Mouse (Mus musculus) limb, embryonic 11.5 days (tissue): Measurements from ENCODE around the gene Lilra6. TPM values are rescaled to one million over a fixed set of nuclear protein-coding genes. Genes with fewer than 3 reads are reported as not detected.
"Not testable (repeated sequence)": the region's sequence is repeated elsewhere in the genome, so short reads cannot be mapped to it uniquely, and the experiment has no call there.

Experiments
- ATAC-seq: fragments of 200-750 bp; cut with Nextera tagmentation; 2 replicates; pipeline ENCODE4 v1.8.0; 2017; ENCODE audit warnings: low read depth; ENCODE audit not compliant: insufficient number of reproducible peaks, low FRiP score, low TSS enrichment
- DNase-seq: peaks from one replicate; pipeline ENCODE4 v3.0.0-alpha.2; 2015; ENCODE audit warnings: low spot score
- H3K27ac ChIP-seq: fragments of 300-500 bp; sonication (generic); replicated peaks from 2 replicates; pipeline ENCODE4 v1.5.1; 2014; ENCODE audit warnings: low read depth, mild to moderate bottlenecking, low read length
- H3K27me3 ChIP-seq: fragments of 300-500 bp; sonication (generic); 2 replicates; pipeline ENCODE4 v1.6.1; 2014; ENCODE audit warnings: mild to moderate bottlenecking, low read length, mixed read lengths; ENCODE audit not compliant: control insufficient read depth, insufficient read depth
- H3K36me3 ChIP-seq: fragments of 300-500 bp; sonication (generic); 2 replicates; pipeline ENCODE4 v1.6.1; 2014; ENCODE audit warnings: mild to moderate bottlenecking, low read length, moderate library complexity, mixed read lengths; ENCODE audit not compliant: control insufficient read depth, insufficient read depth
- H3K4me1 ChIP-seq: fragments of 300-500 bp; sonication (generic); 2 replicates; pipeline ENCODE4 v1.6.1; 2014; ENCODE audit warnings: low read length, mixed read lengths; ENCODE audit not compliant: control insufficient read depth, insufficient read depth
- H3K4me2 ChIP-seq: fragments of 300-500 bp; sonication (generic); 2 replicates; pipeline ENCODE4 v1.6.1; 2014; ENCODE audit warnings: low read depth, mild to moderate bottlenecking, moderate library complexity; ENCODE audit not compliant: severe bottlenecking
- H3K4me3 ChIP-seq: fragments of 300-500 bp; sonication (generic); 2 replicates; pipeline ENCODE4 v1.5.1; 2014; ENCODE audit warnings: low read depth, low read length
- H3K9ac ChIP-seq: fragments of 300-500 bp; sonication (generic); 2 replicates; pipeline ENCODE4 v1.6.1; 2014; ENCODE audit warnings: mild to moderate bottlenecking, low read length
- H3K9me3 ChIP-seq: fragments of 300-500 bp; sonication (generic); 2 replicates; pipeline ENCODE4 v1.6.1; 2016; ENCODE audit warnings: low read length; ENCODE audit not compliant: control insufficient read depth
- WGBS: fragments of 180-500 bp; shearing (Covaris S2); extraction: QIAGEN DNeasy Blood & Tissue Kit; methylation state at CpG from one replicate; pipeline ENCODE4 v1.1.7; 2014; 5-methylcytosine and 5-hydroxymethylcytosine counted together
- polyA plus RNA-seq: library from polyadenylated mRNA; unstranded; fragments of >200 nt; fragmentation: Nextera tagmentation; extraction: Ambion mirVana; gene quantifications from 2 replicates; pipeline ENCODE4 v1.2.1, GENCODE M21; 2014

The Lilra6 gene
- polyA plus RNA-seq, 1 experiment from 2014 or later: 0.13 TPM

DNA sequence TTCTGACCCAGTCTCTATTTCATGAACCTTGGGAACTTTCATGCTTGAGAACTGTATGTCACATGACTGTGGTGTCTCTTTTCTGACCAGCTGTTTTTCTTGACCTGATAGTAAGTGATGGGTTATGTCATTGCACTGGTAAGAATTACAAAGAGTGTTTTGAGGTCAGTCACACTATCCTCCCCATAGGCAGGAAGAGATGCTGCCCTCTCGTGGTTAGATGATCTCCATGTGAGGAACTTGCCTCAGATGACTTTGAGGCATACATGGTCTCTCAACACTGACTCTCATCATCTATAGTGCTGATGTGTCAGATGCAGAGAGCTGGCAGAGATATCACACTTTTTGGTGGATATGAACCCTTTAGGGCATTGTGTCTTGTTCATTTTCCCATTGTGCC is 11.6 kb downstream of the Lilra6 start:
- Histone ChIP-seq H3K9me3 (no peaks in the 10 kb centered on the region), H3K4me1 (no peaks in the 10 kb centered on the region), H3K4me2 (no peak overlapping the region), H3K36me3 (no peaks in the 10 kb centered on the region), H3K4me3 (no peak overlapping the region), H3K9ac (no peak overlapping the region), H3K27ac (no peak overlapping the region), H3K27me3 (no peaks in the 10 kb centered on the region)
- ATAC-seq (no peak), DNase-seq (no peak)
- 26% methylated on average over 1 of the region's 1 CpGs for WGBS

DNA sequence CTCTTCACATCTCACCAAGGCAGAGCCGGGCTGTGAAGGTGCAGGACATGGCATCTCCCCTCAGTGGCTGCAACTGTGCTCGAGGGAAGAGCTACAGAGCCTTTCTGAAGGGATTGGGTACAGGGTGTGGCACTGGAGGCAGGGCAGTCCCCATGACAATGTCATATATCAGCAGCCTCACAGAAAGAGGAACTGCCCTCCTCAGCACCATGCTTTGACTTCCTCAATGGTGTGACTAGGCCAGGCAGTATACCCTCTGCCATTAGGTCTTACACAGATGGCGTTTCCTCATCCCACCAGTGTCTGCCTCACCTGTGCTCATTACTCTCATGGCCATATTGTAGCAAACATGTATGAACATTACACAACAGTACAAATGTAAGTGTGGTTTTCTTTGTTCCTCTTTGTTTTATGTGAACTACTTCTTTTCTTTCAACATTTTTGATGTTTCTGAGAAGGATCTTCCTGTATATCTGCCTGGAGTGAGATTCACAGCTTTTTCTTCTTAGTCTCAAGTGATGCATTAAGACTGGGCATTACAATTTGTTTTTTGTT is 17.2 kb downstream of the Lilra6 start, which contains the start of gene Gm14548:
Gene Gm14548 (minus strand): TSS at position 85 of the 555 bp plus-strand sequence.
- H3K4me3 ChIP-seq, H3K4me2 ChIP-seq, H3K27me3 ChIP-seq, DNase-seq, H3K9ac ChIP-seq, H3K9me3 ChIP-seq, H3K36me3 ChIP-seq, H3K27ac ChIP-seq, ATAC-seq, H3K4me1 ChIP-seq: not testable (repeated sequence)
- 52% methylated on average over 3 of the region's 3 CpGs for WGBS

GRCm38 (mm10) chr7:3875032-3875431 is 40.3 kb downstream of the Lilra6 start:
- not testable (repeated sequence) for ATAC-seq, H3K9ac ChIP-seq, H3K36me3 ChIP-seq, H3K27me3 ChIP-seq, H3K9me3 ChIP-seq, H3K4me1 ChIP-seq, H3K27ac ChIP-seq, H3K4me2 ChIP-seq, DNase-seq, H3K4me3 ChIP-seq
- WGBS: no CpG with 5 or more reads among the region's 1 CpGs

Other genes starting within 250 kb of the Lilra6 start
- gene Leng1, start 249.7 kb downstream of the Lilra6 start, polyA plus RNA-seq: 13.8 and 14.6 TPM in 2 replicates
- 3.6 and 4.2 TPM in 2 replicates for gene Tmc4, start 237.9 kb downstream of the Lilra6 start, polyA plus RNA-seq
- gene Tsen34, start 222.6 kb downstream of the Lilra6 start, polyA plus RNA-seq: 289 TPM in 2 replicates
- gene Mboat7, start 222.0 kb downstream of the Lilra6 start, polyA plus RNA-seq: 36.7 and 41.2 TPM in 2 replicates
- gene Rps9, start 211.5 kb downstream of the Lilra6 start, polyA plus RNA-seq: 1,472 and 1,559 TPM in 2 replicates
- gene Pirb, start 195.1 kb downstream of the Lilra6 start, polyA plus RNA-seq: 0.13 TPM in 1 of 2 replicates, not detected in the other
- not detected in 2 replicates for gene Gm15448, start 89.8 kb downstream of the Lilra6 start, polyA plus RNA-seq
- 0.11 and 0.23 TPM in 2 replicates for gene Pira2, start 70.5 kb downstream of the Lilra6 start, polyA plus RNA-seq
- gene Gm14548, start 17.4 kb downstream of the Lilra6 start, polyA plus RNA-seq: not detected in 2 replicates
- 0.18 and 0.55 TPM in 2 replicates for gene Lair1, start 147.7 kb upstream of the Lilra6 start, polyA plus RNA-seq
- gene Ttyh1, start 203.9 kb upstream of the Lilra6 start, polyA plus RNA-seq: 1.4 and 1.5 TPM in 2 replicates
- gene Leng8, start 221.5 kb upstream of the Lilra6 start, polyA plus RNA-seq: 47.6 and 49.7 TPM in 2 replicates
- 1.0 and 1.2 TPM in 2 replicates for gene Leng9, start 234.9 kb upstream of the Lilra6 start, polyA plus RNA-seq
- gene Cdc42ep5, start 249.4 kb upstream of the Lilra6 start, polyA plus RNA-seq: 29.4 and 35.1 TPM in 2 replicates